Mouse (Mus musculus) thymus, postnatal 4 days (tissue): ENCODE data around the gene Uts2b.

Experiments used
- DNase-seq: peaks from one replicate; pipeline ENCODE4 v3.0.0; 2021

Gene Uts2b

DNA sequence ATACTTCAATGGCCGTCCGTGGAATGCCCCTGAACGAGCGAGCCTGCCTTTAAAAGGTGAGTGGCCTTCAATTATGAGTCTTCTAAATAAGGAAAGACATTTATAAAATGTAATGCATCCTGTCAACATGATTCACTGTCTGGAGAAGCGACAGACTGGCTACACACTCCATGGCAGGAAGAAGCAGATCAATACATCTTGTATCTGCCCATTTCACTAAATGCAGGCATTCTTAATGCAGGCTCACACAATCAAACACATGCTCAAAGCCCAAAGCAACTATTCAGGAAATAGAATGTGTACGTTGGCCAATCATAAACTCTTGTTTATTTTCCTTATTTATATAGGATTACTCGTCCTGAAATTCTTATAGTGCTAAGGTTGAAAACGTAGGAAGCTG, at the start of gene Uts2b:
Gene Uts2b, minus strand, starts transcription at position 49 of the 400 bp plus-strand sequence.
- no peak for DNase-seq

GRCm38 (mm10) chr16:27417632-27418031, 47.6 kb upstream of the Uts2b start:
- DNase-seq: no peak

DNA sequence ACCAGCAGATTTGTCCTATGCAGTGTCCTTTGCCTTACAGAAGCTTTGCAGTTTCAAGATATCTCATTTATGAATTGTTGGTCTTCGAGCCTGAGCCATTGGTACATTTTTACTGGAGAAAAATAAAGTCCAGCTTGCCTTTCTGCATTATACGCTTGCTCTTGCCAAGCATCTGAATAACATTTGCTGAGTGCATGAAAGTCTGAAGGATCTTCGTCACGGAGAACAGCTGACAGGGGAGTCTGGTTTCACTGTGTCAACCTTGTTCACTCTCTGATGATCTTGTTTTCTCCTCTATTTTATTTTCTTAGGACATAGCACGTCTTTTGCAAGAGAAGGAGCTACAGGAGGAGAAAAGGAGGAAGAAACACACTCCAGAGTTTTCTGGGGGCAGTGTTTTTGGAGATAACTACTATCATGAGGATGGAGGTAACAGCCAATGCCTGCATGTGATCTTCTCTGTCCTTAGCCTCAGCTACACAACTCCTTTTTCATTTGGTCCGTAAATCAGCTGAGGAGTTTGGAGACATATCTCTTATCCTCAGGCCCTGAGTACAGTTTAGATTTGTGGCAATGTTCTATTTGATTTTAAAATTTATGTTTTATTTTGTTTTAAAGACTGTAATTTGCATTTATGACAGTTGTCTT, 47.0 kb upstream of the Uts2b start:
- DNase-seq: no peak

GRCm38 (mm10) chr16:27404107-27404506, 34.1 kb upstream of the Uts2b start:
- DNase-seq: no peak

DNA sequence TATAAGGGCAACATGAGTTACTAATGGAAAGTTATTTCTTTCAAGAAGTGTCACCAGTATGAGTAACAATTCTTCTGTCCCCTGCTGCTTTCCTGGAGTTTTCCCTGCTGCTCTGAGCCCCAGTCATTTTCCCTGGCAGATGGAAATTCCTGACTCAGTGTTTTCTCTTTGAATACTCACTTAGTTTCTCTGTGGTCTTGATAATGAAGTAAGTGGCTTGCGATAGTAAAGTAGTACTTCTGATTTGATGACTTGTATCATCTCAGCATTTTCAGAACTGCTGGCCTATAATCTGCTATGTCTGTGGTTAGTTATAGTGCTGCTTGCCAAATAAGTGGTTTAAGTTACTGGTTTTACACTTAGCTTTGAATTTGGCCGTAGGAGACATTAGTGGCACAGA, 31.5 kb upstream of the Uts2b start:
- no peak for DNase-seq

GRCm38 (mm10) chr16:27399719-27400253, 29.7 kb upstream of the Uts2b start:
- no peak for DNase-seq

- no peak for DNase-seq
Observed at GRCm38 (mm10) chr16:27399026-27399718, 29.1 kb upstream of the Uts2b start.

DNA sequence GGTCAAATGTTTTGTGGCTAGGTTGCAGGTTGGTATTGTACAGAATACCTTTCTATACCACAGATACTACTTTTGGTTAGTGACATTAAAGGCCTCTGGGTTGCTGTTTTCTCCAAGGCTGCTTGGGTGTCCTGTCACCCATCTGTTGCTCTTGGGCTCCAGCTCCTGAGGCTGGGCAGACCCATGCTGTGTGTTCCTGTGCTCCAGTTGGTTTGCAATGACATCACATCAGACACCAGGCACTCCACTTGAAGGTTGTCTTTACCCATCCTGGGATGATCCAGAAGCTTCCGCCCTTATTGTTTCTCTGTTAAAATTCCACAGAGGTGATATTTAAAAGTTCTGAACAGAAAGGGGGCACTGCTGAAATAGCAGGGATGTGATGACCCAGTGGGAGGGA, 26.9 kb upstream of the Uts2b start:
- no peak for DNase-seq

DNA sequence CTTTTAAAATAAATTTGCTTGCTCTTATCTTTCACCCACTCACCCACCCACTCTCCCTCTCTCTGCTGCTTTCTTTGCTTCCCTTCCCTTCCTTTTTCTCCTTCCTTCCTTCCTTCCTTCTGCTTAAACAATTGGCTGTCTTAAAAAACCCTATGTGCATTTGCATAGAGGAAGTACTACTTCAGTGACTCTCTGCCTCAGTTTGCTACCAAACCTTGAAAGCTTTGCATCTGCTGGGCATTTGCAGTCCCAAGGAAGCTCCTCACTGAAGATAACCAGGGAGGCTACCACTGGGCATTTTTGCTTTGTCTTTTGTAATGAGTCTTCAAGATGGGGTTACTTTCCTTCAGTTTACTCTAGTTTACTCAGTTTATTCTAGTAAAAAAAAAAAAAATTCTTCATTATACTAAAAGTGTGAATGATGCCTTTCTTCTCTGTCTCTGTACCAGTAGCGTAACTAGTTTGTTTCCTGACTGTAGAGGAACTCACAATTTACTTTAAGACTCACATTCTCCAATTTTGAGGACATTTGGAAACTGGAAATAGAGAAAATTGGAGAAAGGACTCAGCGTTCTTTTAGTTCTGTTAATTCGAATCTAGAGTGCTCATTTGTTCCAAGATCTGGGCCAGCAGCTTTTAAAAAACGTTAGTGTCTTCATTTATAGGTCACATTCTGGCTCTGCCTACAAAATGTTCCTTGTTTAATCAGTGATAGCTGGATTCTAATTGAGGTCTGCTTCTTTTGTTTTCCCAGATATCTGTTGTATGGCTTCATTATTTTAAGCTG, 25.4 kb upstream of the Uts2b start:
- DNase-seq: no peak

GRCm38 (mm10) chr16:27391845-27392244, 21.8 kb upstream of the Uts2b start:
- no peak for DNase-seq

- no peak for DNase-seq
Observed at GRCm38 (mm10) chr16:27390306-27390705, 20.3 kb upstream of the Uts2b start.

DNA sequence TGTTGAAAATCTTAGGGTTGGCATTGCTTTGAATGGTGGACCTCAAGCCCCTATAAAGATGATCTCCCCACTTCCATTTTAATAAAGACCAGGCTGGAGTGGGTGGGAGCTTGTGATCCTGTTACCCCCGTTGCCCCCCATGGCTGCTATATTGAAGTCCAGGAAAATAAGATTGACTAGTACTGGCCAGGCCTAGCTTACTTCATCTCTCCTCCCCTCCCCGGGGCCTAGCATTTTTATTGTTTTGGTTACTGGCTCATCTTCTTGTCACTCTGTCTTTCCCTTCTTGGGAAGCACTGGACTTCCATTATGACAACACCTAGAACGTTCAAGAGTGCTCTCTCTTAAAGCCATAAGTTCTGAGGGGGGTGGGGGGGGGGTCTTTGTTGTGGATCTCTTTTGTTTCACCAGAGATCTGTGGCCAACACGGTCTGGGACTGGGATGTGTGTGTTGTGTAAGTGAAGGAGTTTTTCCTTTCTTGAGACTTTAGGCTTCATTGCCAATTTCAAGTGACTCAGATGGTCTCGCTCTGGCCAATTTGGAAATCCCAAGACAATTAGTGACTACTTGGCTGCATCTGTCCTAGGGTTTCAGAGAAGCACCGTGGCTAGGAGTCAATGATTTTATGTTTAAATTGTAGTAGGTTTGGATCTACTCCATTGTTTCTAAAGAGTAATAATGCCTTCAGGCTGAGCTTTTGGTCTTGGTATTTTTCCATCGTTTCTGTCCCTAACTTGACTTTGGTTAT, 19.7 kb upstream of the Uts2b start:
- DNase-seq: peak; percentile 10

DNA sequence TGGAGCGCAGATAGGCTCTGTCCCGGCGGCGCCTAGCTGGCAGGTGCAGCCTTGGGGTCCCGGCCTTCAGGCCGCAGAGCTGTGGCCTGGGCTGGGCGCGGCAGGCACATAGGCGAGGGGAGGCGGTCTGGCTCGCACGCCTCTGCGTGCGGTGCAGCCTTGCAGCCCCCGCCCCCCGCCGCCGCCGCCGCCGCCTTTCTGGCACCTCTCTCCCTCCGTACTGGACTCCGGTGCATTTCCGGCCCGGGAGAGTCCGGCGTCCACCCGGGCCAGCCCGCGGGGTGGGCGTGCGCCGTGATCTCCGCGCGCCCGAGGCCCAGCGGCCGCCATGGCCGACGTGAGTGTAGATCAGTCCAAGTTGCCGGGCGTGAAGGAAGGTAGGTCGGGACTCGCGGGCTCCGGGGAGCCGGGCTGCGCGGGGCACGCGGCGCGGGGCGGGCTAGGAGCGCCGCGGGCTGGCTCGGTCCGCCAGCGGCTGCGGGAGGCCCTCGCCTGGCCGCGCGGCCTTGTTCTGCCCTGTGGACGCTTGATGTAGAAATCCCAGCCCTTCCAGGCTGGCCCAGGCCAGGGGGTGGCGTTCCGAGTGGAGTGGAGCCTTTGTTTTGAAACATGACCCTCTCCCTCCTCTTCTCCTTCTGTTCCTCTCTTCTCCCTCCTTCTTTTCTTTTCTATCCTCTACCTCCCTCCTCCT, 18.9 kb upstream of the Uts2b start, which contains the start of gene Ccdc50:
Gene Ccdc50, plus strand, starts transcription at position 109 of the 691 bp plus-strand sequence.
- DNase-seq: peak; percentile 72

DNA sequence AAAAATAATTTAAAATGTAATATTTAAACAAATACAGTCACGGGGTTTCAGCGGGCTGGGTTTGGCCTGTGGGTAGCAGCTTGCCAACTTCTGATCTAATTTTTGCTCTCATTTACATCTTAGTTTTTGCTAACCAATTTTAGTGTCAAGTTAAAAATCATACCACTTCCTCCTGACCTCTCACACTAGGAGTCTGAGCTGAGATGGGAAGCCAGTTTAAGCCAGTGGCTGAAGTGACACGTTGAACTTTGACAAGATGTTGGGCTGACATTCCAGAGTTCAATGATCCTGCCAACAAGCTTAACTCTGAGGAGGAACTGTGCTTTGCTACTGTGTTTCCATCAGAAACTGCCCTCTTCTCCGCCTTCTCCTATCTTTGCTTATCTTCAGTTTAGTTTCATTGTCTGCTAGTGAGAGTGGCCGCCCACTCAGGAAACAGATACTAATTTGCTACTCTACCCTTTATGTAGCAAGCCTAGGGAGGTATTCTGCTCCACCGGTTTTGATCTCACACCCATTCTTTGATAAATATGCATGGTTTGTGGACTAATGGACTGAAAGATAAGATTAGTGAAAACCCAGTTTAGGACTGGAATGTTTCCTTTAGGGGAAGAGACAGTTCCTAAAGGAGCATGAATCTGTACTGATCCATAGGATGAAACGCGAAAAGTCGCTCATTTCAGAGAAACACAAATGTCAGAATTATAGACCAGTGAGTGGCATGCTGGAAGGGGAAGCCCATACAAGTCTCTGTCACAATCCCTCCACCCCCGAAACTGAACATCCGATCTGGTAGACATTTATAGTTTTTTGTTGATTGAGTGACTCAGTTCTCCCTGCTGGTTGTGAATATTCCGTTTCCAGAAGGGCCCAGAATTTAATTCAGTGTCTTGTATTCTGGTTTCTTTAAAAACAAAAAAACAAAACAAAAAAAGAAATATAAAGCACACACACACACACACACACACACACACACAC, 17.9 kb upstream of the Uts2b start:
- DNase-seq: no peak

DNA sequence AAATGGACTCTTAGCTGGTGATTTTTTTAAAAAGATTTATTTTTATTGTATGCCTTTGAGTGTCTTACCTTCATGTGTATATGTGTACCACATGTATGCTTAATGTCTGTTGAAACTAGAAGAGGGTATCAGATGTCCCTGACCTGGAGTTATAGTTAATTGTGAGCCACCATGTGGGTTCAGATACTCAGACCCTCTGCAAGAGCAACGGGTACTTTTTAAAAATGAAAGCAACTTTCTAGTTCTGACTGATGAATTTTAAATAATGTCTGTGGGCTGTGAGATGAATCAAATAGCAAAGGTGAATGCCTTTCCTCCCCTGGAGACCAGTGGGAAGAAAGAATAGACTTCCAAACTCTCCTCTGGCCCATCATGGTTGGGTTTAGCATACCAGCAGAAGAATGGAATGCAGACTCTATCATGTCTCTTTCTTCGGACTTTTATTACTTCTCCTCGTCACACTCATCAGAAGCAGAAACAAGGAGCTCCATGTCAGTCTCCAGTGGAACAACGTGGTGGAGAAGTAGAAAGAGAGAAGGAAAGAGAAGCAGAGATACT, 16.9 kb upstream of the Uts2b start:
- DNase-seq: no peak

- no peak for DNase-seq
Observed at GRCm38 (mm10) chr16:27385649-27386048, 15.6 kb upstream of the Uts2b start.

- no peak for DNase-seq
Observed at GRCm38 (mm10) chr16:27384893-27385603, 15.0 kb upstream of the Uts2b start.

DNA sequence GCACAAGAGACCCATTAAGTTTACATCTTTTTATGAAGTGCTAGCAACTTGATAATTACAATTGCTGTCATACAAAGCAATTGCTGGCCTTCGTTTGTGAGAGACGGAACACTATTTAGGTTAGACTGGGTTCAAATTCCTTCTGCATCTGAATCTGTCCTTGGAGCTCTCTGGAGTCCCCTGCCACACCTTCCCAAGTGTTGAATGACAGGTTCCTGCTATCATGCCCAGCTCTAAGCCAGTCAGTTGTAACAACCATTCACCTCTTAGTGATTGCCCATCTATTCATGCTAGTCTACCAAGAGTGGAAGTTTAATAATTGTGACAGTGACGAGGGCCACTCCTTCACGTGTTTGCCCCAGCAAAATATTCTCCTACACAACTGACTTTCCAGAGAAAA, 12.2 kb upstream of the Uts2b start:
- DNase-seq: no peak

DNA sequence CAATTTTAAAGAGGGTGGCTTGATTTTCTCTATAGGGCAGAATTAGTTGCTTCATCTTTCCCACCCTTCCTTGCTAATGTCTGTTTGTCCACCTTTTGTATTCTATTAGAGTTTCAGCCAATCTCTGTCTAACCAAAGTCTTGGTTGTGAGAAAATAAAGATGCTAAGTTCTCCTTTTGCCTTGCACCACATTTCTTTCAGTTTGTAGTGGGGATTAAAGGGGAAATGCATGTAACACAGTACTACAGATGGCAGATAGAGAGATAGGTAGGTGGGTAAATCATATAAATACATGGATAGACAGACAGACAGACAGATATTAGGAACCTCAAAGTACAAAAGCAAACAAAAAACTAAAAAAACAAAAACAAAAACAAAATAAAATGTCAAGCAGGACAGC, 6.5 kb upstream of the Uts2b start:
- no peak for DNase-seq

GRCm38 (mm10) chr16:27375318-27375717, 5.3 kb upstream of the Uts2b start:
- DNase-seq: no peak
